Mouse (Mus musculus): ENCODE measurements around the gene Lst1.

DNA sequence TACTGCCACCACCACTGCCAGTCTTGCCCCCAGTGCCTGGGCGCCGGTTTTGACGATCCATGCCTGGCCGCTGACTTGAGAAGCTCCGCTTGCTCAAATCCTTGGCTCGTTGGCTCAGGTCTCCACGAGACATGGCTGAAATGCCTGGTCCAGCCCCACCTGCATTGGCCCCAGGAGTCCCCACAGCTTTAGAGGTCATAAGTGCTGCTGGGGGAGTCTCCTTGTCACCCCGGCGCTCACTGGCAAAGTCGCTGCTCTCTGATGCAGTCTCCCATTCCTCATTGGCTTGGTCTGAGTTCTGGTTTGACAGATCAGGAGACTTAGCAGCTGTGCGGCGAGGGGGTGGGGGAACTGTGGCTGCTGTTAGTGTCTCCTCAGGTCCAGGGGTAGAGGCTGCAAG lies 32.8 kb downstream of the Lst1 start:
- no peak for TF ChIP-seq CTCF (IDR thresholded peaks at IDR 0.05; ENCODE audit: borderline replicate concordance, extremely low read depth, insufficient read depth, insufficient read length)
- no peak for TF ChIP-seq POLR2A (IDR thresholded peaks at IDR 0.05; ENCODE audit: borderline replicate concordance, extremely low read depth, insufficient read depth, insufficient read length, poor library complexity, severe bottlenecking)
